Mouse (Mus musculus) kidney, adult 2 months (tissue): Measurements from ENCODE around the gene Kif26b. TPM values are rescaled to one million over a fixed set of nuclear protein-coding genes. Genes with fewer than 3 reads are reported as not detected.

Experiments
- DNase-seq: peaks from one replicate; pipeline ENCODE4 v3.0.0; 2021
- H3K27ac ChIP-seq: fragments of 200-500 bp; 2 replicates; pipeline ENCODE4 v1.5.1; 2012; ENCODE audit warnings: low read depth, low read length, control low read depth, inconsistent platforms; ENCODE audit not compliant: insufficient read depth
- H3K27me3 ChIP-seq: fragments of 200-500 bp; replicated peaks from 2 replicates; pipeline ENCODE4 v1.6.1; 2012; ENCODE audit warnings: mild to moderate bottlenecking, moderate library complexity, low read length, inconsistent platforms; ENCODE audit not compliant: control insufficient read depth, insufficient read depth
- H3K36me3 ChIP-seq: fragments of 200-500 bp; 2 replicates; pipeline ENCODE4 v1.6.1; 2012; ENCODE audit warnings: mild to moderate bottlenecking, moderate library complexity, low read length, inconsistent platforms; ENCODE audit not compliant: control insufficient read depth, insufficient read depth
- H3K4me1 ChIP-seq: fragments of 200-500 bp; 2 replicates; pipeline ENCODE4 v1.6.1; 2011; ENCODE audit warnings: low read length; ENCODE audit not compliant: control insufficient read depth, insufficient read depth
- H3K4me3 ChIP-seq: fragments of 200-500 bp; 2 replicates; pipeline ENCODE4 v1.5.1; 2011; ENCODE audit warnings: mild to moderate bottlenecking, low read depth, low read length, control low read depth; ENCODE audit not compliant: insufficient read depth
- CTCF ChIP-seq: fragments of 200-500 bp; conservative IDR thresholded peaks from 2 replicates; pipeline ENCODE4 v1.5.1; 2011; ENCODE audit warnings: low read depth, mild to moderate bottlenecking, control low read depth, low read length, moderate library complexity, mixed read lengths; ENCODE audit not compliant: insufficient read depth, insufficient read length
- POLR2A ChIP-seq: fragments of 200-500 bp; IDR thresholded peaks from one replicate; pipeline ENCODE4 v1.6.1; 2011; ENCODE audit warnings: low read depth, low read length, control low read depth
- WGBS: fragments of 180-500 bp; shearing (Covaris S2); methylation state at CpG from one replicate; pipeline ENCODE4 v1.1.7; 2018; 5-methylcytosine and 5-hydroxymethylcytosine counted together
- polyA plus RNA-seq: library from polyadenylated mRNA; depleted of rRNA; stranded (reverse); fragments of >200 nt; gene quantifications from 2 replicates; pipeline ENCODE4 v1.2.3, GENCODE M21; 2012

The Kif26b gene
- polyA plus RNA-seq, 1 experiment, result 0.97 TPM

GRCm38 (mm10) chr1:178646589-178646988 is 117.7 kb downstream of the Kif26b start:
- no peak for DNase-seq
- TF ChIP-seq POLR2A, result no peak
- no peak for TF ChIP-seq CTCF

GRCm38 (mm10) chr1:178655525-178655924 is 126.6 kb downstream of the Kif26b start:
- DNase-seq, result no peak
- no peak for TF ChIP-seq CTCF
- Histone ChIP-seq H3K4me1 (no peaks in the 10 kb centered on the region), H3K27me3 (no peaks in the 10 kb centered on the region), H3K27ac (no peak overlapping the region), H3K4me3 (no peak overlapping the region), H3K36me3 (no peaks in the 10 kb centered on the region)
- 79% methylated on average over 4 of the region's 4 CpGs for WGBS

More at GRCm38 (mm10) chr1:178646589-178646988, 117.7 kb downstream of the Kif26b start:
- 83% methylated on average over 4 of the region's 4 CpGs for WGBS
- Histone ChIP-seq H3K27me3 (no peaks in the 10 kb centered on the region), H3K4me3 (no peak overlapping the region), H3K4me1 (no peaks in the 10 kb centered on the region), H3K36me3 (no peaks in the 10 kb centered on the region), H3K27ac (no peak overlapping the region)

GRCm38 (mm10) chr1:178661035-178661434 is 132.1 kb downstream of the Kif26b start:
- Histone ChIP-seq H3K4me1 (no peaks in the 10 kb centered on the region), H3K27me3 (no peaks in the 10 kb centered on the region), H3K36me3 (no peaks in the 10 kb centered on the region), H3K4me3 (no peak overlapping the region), H3K27ac (no peak overlapping the region)
- TF ChIP-seq CTCF (no peak), POLR2A (no peak)
- no peak for DNase-seq
- 56% methylated on average over 3 of the region's 3 CpGs for WGBS

- H3K27me3 ChIP-seq, result no peaks in the 10 kb centered on the region
- H3K4me3 ChIP-seq, result no peak overlapping the region
- no peaks in the 10 kb centered on the region for H3K4me1 ChIP-seq
- no peaks in the 10 kb centered on the region for H3K36me3 ChIP-seq
- TF ChIP-seq POLR2A (no peak), CTCF (no peak)
- WGBS, result 33% methylated on average over 5 of the region's 5 CpGs
- no peak for DNase-seq
- no peak overlapping the region for H3K27ac ChIP-seq
Measured at GRCm38 (mm10) chr1:178661556-178661955, 132.6 kb downstream of the Kif26b start.

DNA sequence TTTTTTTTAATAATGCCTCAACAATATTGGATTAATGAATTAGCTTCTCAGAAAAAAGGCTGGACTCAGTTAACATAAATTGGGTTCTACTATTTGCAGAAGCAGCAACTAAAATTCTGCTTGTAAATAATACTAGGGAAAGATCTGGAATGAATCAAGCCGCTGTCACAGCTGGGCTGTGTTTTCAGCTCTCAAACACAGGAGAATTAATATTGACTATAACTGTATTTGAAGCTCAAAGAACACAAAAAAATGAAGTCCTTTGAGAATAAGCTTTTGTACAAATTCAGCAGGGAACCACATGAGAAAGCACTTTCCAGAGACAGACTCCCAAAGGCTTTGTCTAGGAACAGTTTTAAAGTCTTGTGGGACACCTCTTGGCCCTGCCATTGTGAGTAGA is 134.6 kb downstream of the Kif26b start:
- TF ChIP-seq POLR2A (no peak), CTCF (no peak)
- WGBS, result 79% methylated on average over 1 of the region's 1 CpGs
- Histone ChIP-seq H3K36me3 (no peaks in the 10 kb centered on the region), H3K4me1 (no peaks in the 10 kb centered on the region), H3K4me3 (no peak overlapping the region), H3K27me3 (no peaks in the 10 kb centered on the region), H3K27ac (no peak overlapping the region)
- no peak for DNase-seq

- TF ChIP-seq CTCF (no peak), POLR2A (no peak)
- Histone ChIP-seq H3K27me3 (no peaks in the 10 kb centered on the region), H3K36me3 (no peaks in the 10 kb centered on the region), H3K27ac (no peak overlapping the region), H3K4me3 (no peak overlapping the region), H3K4me1 (no peaks in the 10 kb centered on the region)
- WGBS, result 73% methylated on average over 5 of the region's 5 CpGs
- no peak for DNase-seq
Measured at GRCm38 (mm10) chr1:178664271-178664969, 135.5 kb downstream of the Kif26b start.

DNA sequence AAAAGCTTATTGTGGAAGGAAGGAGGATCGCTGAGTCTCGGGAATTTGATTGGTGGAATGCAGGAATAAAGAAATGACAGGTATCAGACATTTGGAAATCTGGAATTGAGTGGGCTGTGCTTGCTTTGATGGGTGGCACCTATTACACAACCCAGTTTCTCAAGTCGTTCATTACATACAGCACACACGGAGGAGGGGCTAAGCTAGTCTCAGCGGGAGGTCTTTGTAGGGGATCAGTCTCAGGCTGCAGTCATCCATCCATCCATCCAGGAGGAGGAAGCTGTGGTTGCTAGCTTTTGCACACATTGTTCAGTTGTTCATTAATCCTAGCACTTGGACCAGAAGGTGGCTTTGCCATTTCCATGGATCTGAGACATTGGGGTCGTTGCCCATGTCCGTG is 137.6 kb downstream of the Kif26b start:
- WGBS, result 68% methylated on average over 7 of the region's 7 CpGs
- no peaks in the 10 kb centered on the region for H3K27me3 ChIP-seq
- TF ChIP-seq CTCF, result no peak
- TF ChIP-seq POLR2A, result no peak
- no peaks in the 10 kb centered on the region for H3K36me3 ChIP-seq
- H3K4me1 ChIP-seq, result no peaks in the 10 kb centered on the region
- H3K27ac ChIP-seq, result no peak overlapping the region
- no peak for DNase-seq
- no peak overlapping the region for H3K4me3 ChIP-seq
